Mouse (Mus musculus) left cerebral cortex, adult 9 months (tissue): ENCODE measurements around the gene AW011738.

Source experiments
- DNase-seq, 2 experiments: peaks; one replicate each; pipeline ENCODE4 v3.0.0; 2022; ENCODE audit warnings: low spot score in 2 of 2

AW011738 gene

GRCm38 (mm10) chr4:156236651-156237447 is 33.7 kb downstream of the AW011738 start:
- no peak for DNase-seq

DNA sequence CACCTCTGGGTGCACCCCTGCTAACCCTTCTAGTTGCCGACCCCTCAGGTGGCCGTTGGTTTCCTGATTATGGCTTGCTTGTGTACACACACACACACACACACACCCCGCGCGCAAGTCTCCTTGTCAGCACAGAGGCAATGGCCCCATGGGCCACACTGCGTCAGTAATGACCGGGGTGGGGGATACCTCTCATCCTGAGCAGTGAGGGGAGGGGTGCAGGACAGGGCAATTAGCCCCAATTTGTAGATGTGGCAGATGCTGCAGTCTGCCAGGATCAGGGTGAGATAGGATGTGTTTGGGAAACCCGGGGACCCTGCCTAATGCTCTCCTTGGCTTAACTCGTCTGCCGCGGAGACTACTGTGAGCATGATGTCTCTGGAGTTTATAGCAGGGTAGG is 46.5 kb downstream of the AW011738 start:
- no peak for DNase-seq

- no peak for DNase-seq
Observed at GRCm38 (mm10) chr4:156251081-156251480, 48.0 kb downstream of the AW011738 start.

GRCm38 (mm10) chr4:156252140-156252539 is 49.0 kb downstream of the AW011738 start:
- no peak for DNase-seq

DNA sequence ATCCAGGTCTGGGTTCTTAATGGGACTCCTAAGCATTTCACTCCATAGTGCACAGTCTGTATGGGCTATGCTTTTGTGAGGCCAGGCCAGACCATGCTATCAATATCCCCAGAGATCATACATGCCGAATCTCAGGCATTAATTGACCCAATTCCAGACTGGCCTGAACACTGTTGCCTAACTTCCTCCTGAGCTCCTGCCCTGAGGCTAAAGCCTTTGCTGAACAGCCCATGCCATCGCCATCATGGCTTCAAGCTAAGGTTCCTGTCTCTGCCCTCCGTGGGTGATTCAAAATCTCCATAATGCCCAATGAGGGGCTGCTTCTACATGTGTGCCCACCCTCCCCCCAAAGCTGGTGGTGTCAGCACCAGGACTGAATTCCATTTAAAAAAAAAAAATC is 49.5 kb downstream of the AW011738 start:
- DNase-seq, result no peak

DNA sequence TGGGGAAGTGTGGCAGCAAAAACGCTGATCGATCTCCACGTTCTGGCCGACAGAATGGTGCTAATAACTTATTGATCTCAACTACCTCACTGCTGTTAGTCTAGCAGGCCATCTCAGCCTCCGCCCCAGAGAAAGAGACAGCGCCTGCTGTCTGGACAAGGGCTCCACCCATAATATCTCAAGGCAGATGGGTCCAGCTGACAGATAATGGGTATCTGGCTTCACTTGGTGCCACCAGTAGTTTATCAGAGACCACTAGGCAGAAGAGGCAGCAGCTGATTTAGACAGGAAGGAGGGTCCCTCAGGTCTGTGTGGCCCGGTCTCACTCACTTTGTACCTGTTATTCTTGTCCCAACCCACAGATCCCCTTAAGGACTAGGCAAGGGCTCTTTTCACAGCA is 49.9 kb downstream of the AW011738 start:
- DNase-seq, result no peak

DNA sequence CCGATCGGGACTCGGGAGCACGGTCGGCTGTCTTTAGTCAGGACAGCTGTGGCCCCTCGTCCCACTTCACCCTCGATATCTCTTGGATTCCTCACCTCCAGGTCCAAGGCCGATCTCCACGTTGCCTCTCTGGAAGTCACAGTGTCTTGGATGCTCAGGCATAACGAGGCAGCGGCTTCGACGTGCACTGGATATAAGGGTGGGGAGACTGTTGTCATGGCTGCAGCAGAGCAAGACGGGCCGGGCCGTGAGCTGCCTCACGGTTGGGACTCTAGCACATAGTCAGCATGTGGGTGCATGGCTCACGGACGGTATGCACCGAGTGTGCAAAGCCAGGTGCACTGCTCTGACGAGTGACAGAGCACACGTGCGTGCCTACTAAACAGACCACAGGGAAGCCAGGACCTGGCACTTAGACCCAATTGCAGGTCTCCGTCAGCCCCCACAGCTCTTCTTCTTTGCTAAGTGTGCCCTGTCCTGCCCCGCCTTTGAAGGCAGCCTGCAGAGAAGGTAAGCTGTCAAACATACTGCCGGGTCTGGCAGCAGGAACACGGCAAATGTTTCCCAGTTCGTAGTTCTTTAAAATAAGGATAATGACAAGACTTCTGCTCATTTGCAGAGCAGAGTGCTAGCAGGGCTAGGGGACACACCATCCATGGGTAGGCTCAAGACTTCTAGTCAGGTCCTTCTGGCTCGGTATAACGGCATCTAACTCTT is 51.4 kb downstream of the AW011738 start:
- no peak for DNase-seq
